Mouse (Mus musculus): ENCODE measurements around the gene Cd52. TPM values are rescaled to one million over a fixed set of nuclear protein-coding genes. Genes with fewer than 3 reads are reported as not detected.

Gene Cd52
- total and polyA plus RNA-seq, 3 experiments, result 1.3 to 21.1 (median 2.0) TPM

- Histone ChIP-seq H3K36me3 (replicated peaks) (no peaks in the 10 kb centered on the region), H3K27me3 (ENCODE audit: insufficient read depth, low read length) (peaks cover 47% of the 10 kb centered on the region), H3K9me3 (replicated peaks) (no peaks in the 10 kb centered on the region), H3K4me1 (ENCODE audit: insufficient read depth, low read depth, low read length) (peaks cover 50% of the 10 kb centered on the region), H3K4me3 (ENCODE audit: low read depth, low read length) (peak overlapping the region; percentile 50; the same call in 1 of the 2 replicates)
- TF ChIP-seq GATA1 (IDR thresholded peaks at IDR 0.05; ENCODE audit: borderline replicate concordance, low read length) (no peak), TAL1 (conservative IDR thresholded peaks at IDR 0.05; ENCODE audit: low read depth, low read length) (peak; percentile 43; the same call in 1 of the 2 replicates)
- DNase-seq (ENCODE audit: low spot score) (peak; percentile 51), ATAC-seq (ENCODE audit: extremely low read depth, insufficient number of reproducible peaks, low FRiP score, poor library complexity, severe bottlenecking) (peak; percentile 37; the same call in 1 of the 2 replicates)
Measured at GRCm38 (mm10) chr4:134062561-134062960, 32.3 kb downstream of the Cd52 start.

GRCm38 (mm10) chr4:134061944-134062446, 32.9 kb downstream of the Cd52 start:
- DNase-seq (ENCODE audit: low spot score) (peak; percentile 70), ATAC-seq (ENCODE audit: extremely low read depth, insufficient number of reproducible peaks, low FRiP score, poor library complexity, severe bottlenecking) (peak; percentile 64)
- Histone ChIP-seq H3K4me1 (ENCODE audit: insufficient read depth, low read depth, low read length) (peaks cover 50% of the 10 kb centered on the region), H3K27me3 (ENCODE audit: insufficient read depth, low read length) (peaks cover 45% of the 10 kb centered on the region), H3K9me3 (replicated peaks) (no peaks in the 10 kb centered on the region), H3K36me3 (replicated peaks) (no peaks in the 10 kb centered on the region), H3K4me3 (ENCODE audit: low read depth, low read length) (peak overlapping the region; percentile 50; the same call in 1 of the 2 replicates)
- TF ChIP-seq TAL1 (conservative IDR thresholded peaks at IDR 0.05; ENCODE audit: low read depth, low read length) (no peak), GATA1 (IDR thresholded peaks at IDR 0.05; ENCODE audit: borderline replicate concordance, low read length) (no peak), POLR2AphosphoS5 (IDR thresholded peaks at IDR 0.05; ENCODE audit: insufficient replicate concordance, low read depth, low read length) (no peak), GATA2 (IDR thresholded peaks at IDR 0.05; ENCODE audit: borderline replicate concordance, low read depth, low read length) (no peak), CTCF (IDR thresholded peaks at IDR 0.05; ENCODE audit: low read depth, low read length) (no peak)

- peaks cover 38% of the 10 kb centered on the region for H3K27me3 ChIP-seq (ENCODE audit: insufficient read depth, low read length)
- ATAC-seq (ENCODE audit: extremely low read depth, insufficient number of reproducible peaks, low FRiP score, poor library complexity, severe bottlenecking) (no peak), DNase-seq (ENCODE audit: low spot score) (no peak)
- no peak for TF ChIP-seq TAL1 (conservative IDR thresholded peaks at IDR 0.05; ENCODE audit: low read depth, low read length)
- peaks cover 50% of the 10 kb centered on the region for H3K4me1 ChIP-seq (ENCODE audit: insufficient read depth, low read depth, low read length)
- no peaks in the 10 kb centered on the region for H3K36me3 ChIP-seq (replicated peaks)
- peak overlapping the region; percentile 50; the same call in 1 of the 2 replicates for H3K4me3 ChIP-seq (ENCODE audit: low read depth, low read length)
- H3K9me3 ChIP-seq (replicated peaks), result no peaks in the 10 kb centered on the region
Measured at GRCm38 (mm10) chr4:134061166-134061830, 33.6 kb downstream of the Cd52 start.

- TF ChIP-seq CTCF (IDR thresholded peaks at IDR 0.05; ENCODE audit: low read depth, low read length) (no peak), GATA2 (IDR thresholded peaks at IDR 0.05; ENCODE audit: borderline replicate concordance, low read depth, low read length) (no peak), GATA1 (IDR thresholded peaks at IDR 0.05; ENCODE audit: borderline replicate concordance, low read length) (no peak), TAL1 (conservative IDR thresholded peaks at IDR 0.05; ENCODE audit: low read depth, low read length) (no peak), POLR2AphosphoS5 (IDR thresholded peaks at IDR 0.05; ENCODE audit: insufficient replicate concordance, low read depth, low read length) (no peak)
- Histone ChIP-seq H3K27me3 (ENCODE audit: insufficient read depth, low read length) (peaks cover 38% of the 10 kb centered on the region), H3K4me1 (ENCODE audit: insufficient read depth, low read depth, low read length) (peaks cover 50% of the 10 kb centered on the region), H3K36me3 (replicated peaks) (no peaks in the 10 kb centered on the region), H3K9me3 (replicated peaks) (no peaks in the 10 kb centered on the region), H3K4me3 (ENCODE audit: low read depth, low read length) (peak within 1 kb of the TSS; percentile 50; the same call in 1 of the 2 replicates)
- DNase-seq (ENCODE audit: low spot score), result no peak
- no peak for ATAC-seq (ENCODE audit: extremely low read depth, insufficient number of reproducible peaks, low FRiP score, poor library complexity, severe bottlenecking)
Measured at GRCm38 (mm10) chr4:134060135-134060865, 34.6 kb downstream of the Cd52 start, which contains the start of gene Crybg2. Crybg2 (plus strand) TSS chr4:134060815.

GRCm38 (mm10) chr4:134058908-134059307, 36.0 kb downstream of the Cd52 start:
- Histone ChIP-seq H3K27me3 (ENCODE audit: insufficient read depth, low read length) (peaks cover 38% of the 10 kb centered on the region), H3K36me3 (replicated peaks) (no peaks in the 10 kb centered on the region), H3K4me1 (ENCODE audit: insufficient read depth, low read depth, low read length) (peaks cover 49% of the 10 kb centered on the region), H3K9me3 (replicated peaks) (no peaks in the 10 kb centered on the region), H3K4me3 (ENCODE audit: low read depth, low read length) (no peak overlapping the region)
- TF ChIP-seq GATA2 (IDR thresholded peaks at IDR 0.05; ENCODE audit: borderline replicate concordance, low read depth, low read length), result no peak
- TF ChIP-seq POLR2AphosphoS5 (IDR thresholded peaks at IDR 0.05; ENCODE audit: insufficient replicate concordance, low read depth, low read length), result no peak
- TF ChIP-seq TAL1 (conservative IDR thresholded peaks at IDR 0.05; ENCODE audit: low read depth, low read length), result no peak
- no peak for TF ChIP-seq CTCF (IDR thresholded peaks at IDR 0.05; ENCODE audit: low read depth, low read length)
- no peak for TF ChIP-seq GATA1 (IDR thresholded peaks at IDR 0.05; ENCODE audit: borderline replicate concordance, low read length)
- ATAC-seq (ENCODE audit: extremely low read depth, insufficient number of reproducible peaks, low FRiP score, poor library complexity, severe bottlenecking), result no peak
- no peak for DNase-seq (ENCODE audit: low spot score)

- ATAC-seq (ENCODE audit: extremely low read depth, insufficient number of reproducible peaks, low FRiP score, poor library complexity, severe bottlenecking), result no peak
- H3K27me3 ChIP-seq (ENCODE audit: insufficient read depth, low read length), result peaks cover 38% of the 10 kb centered on the region
- no peaks in the 10 kb centered on the region for H3K9me3 ChIP-seq (replicated peaks)
- TF ChIP-seq CTCF (IDR thresholded peaks at IDR 0.05; ENCODE audit: low read depth, low read length), result no peak
- TF ChIP-seq GATA1 (IDR thresholded peaks at IDR 0.05; ENCODE audit: borderline replicate concordance, low read length), result no peak
- DNase-seq (ENCODE audit: low spot score), result no peak
- peaks cover 42% of the 10 kb centered on the region for H3K4me1 ChIP-seq (ENCODE audit: insufficient read depth, low read depth, low read length)
- no peaks in the 10 kb centered on the region for H3K36me3 ChIP-seq (replicated peaks)
- no peak overlapping the region for H3K4me3 ChIP-seq (ENCODE audit: low read depth, low read length)
Measured at GRCm38 (mm10) chr4:134058166-134058715, 36.6 kb downstream of the Cd52 start.

Measured in G1E (cell line).